Mouse (Mus musculus): ENCODE data around the gene Vmn1r211. TPM values are rescaled to one million over a fixed set of nuclear protein-coding genes. Genes with fewer than 3 reads are reported as not detected.
"Not testable (repeated sequence)": the region's sequence is repeated elsewhere in the genome, so short reads cannot be mapped to it uniquely, and the experiment has no call there.

The Vmn1r211 gene
- total RNA-seq (2021): not detected
- long read RNA-seq, experiment 1: 0 reads
- long read RNA-seq, experiment 2: 0 reads

DNA sequence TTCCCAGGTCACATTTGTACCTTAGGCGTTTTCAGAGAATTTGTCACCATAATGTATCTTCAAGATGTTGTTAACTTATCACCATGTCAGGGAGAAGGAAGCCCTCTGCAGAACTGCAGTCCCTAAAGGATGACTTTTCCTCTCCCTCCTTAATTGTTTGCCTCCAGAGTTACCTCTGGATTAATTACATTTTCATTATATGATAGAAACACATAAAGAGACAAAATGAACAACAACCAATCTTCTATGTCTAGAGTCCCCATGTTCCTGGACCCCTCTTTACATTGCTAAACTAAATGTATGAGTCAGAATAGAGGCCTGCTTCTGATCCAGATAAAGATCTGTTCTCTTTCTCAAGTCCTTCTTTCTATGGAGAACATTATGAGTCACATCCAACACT, at the start of gene Vmn1r211:
Gene Vmn1r211 (minus strand): TSS at position 101 of the 400 bp plus-strand sequence.
- TF ChIP-seq CTCF (conservative IDR thresholded peaks at IDR 0.05): no peak
- no peak for DNase-seq (ENCODE audit: low spot score in 2 of 2)
- H3K4me3 ChIP-seq: no peak within 1 kb of the TSS
- no peak within 1 kb of the TSS for H3K27ac ChIP-seq

DNA sequence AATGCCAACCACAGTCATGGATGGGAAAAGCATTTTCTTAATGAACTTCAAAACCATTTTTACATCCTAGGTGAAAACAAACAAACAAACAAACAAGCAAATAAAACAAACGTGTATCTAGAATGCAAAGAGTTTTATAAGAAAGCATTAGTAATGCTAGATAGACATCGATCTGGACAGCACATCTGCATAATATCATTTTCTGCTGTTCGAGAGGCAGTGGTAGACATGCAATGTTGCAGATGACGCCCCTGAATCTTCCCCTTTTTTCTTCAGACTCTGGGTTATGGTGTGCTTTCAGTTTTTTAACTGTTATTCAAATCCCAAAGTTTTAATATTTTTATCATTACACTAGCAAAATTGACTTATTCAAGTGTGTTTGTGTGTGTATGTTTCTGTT, 26.7 kb upstream of the Vmn1r211 start, which contains the start of gene Vmn1r212:
Gene Vmn1r212 (minus strand): TSS at position 101 of the 400 bp plus-strand sequence.
- no peak for TF ChIP-seq CTCF (conservative IDR thresholded peaks at IDR 0.05)
- H3K4me3 ChIP-seq: no peak within 1 kb of the TSS
- no peak within 1 kb of the TSS for H3K27ac ChIP-seq
- DNase-seq (ENCODE audit: low spot score in 2 of 2): no peak

DNA sequence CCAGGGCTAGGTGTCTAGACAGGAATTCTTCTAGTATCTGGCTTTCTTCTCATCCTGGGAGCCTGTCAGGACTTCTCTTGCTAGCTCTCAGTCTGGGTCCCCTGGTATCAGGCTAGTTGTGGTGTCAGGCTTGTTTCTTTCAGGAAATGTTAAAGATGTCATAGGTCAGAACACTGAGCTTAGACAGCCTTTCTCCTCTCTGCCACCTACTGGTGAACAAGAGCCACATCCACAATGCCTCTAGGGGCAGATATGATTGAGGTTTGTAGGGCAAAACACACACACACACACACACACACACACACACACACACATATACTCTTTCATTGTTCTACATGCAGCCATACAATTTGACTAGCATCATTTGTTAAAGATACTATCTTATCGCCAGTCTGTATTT, 21.9 kb upstream of the Vmn1r211 start:
- TF ChIP-seq CTCF (conservative IDR thresholded peaks at IDR 0.05): peak; percentile 24
- H3K4me3 ChIP-seq: no peak overlapping the region
- no peak for DNase-seq (ENCODE audit: low spot score in 2 of 2)
- no peak overlapping the region for H3K27ac ChIP-seq

DNA sequence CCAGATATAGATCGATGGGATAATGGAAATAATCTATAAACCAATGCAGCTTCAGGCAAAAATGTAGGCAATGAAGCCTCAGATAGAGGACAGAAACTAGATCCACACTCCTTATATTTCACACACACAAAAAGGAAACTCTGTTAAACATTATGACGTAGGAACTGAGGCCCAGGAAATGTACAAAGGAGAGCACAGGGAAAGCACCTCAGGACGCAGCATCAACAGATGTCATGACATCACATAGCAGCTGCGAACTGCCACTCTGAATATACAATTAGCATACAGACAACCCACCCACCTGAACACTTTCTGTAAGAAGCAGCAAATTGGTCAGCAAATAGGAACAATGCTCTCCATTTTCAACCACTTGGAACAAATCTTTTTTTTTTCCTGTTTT, 2.6 kb downstream of the Vmn1r211 start:
- no peak overlapping the region for H3K27ac ChIP-seq
- DNase-seq (ENCODE audit: low spot score in 2 of 2): no peak
- TF ChIP-seq CTCF (conservative IDR thresholded peaks at IDR 0.05): no peak
- H3K4me3 ChIP-seq: no peak overlapping the region

DNA sequence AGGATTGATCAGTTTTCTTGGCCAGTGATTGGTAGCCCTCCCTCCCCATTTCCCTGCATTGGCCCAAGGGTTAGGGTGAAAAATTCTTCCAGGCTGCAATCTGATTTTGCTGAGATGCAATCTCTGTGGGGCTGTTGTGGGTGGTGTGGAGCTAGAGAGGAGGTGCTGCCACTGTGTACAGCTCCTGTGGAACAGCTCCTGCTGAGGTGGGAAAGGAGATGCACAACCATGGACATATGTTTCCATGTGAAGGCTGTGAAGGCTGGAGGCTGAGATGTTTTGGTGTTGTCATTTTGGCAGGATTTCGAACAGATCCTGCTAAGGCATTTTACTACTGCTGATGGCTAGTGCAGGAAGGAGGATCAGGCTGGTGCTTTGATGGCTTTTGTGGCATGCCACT, 10.6 kb downstream of the Vmn1r211 start:
- DNase-seq (ENCODE audit: low spot score in 2 of 2): no peak
- Histone ChIP-seq H3K27ac (no peak overlapping the region), H3K4me3 (no peak overlapping the region)
- TF ChIP-seq CTCF (conservative IDR thresholded peaks at IDR 0.05): no peak

DNA sequence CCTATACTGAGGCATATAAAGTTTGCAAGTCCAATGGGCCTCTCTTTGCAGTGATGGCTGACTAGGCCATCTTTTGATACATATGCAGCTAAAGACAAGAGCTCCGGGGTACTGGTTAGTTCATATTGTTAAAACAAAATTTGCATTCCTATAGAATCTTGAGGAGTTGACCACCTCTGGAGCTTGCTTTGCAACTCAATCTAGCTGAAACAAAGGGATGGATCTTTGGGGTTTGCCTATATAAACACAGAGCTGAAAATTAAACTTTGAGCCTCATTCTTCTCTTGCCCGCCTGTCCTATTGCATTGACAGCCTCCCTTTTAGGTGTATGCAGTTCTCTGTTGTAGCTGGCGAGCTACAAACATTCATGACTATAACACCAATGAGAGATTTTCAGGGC, 13.1 kb downstream of the Vmn1r211 start:
- not testable (repeated sequence) for DNase-seq (ENCODE audit: low spot score in 2 of 2); H3K27ac ChIP-seq; H3K4me3 ChIP-seq

DNA sequence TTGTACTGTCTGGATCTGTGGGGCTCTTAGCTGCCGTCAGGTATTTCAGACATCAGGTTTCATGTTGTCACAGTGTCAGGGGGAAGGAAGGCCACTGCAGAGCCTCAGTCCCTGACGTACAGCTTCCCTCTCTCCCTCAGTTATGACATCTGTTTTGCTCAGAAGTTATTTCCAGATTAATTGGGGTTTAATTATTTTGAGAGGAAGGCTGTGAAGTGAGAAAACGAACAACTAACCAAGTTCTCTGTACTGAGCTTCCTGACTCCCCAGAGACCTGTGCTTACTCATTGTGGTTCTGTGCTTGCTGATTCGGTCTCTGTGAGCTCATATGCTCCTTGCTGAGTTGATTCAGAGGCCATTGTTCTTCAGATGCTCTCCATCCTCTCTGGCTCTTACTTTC, 26.1 kb downstream of the Vmn1r211 start, which contains the start of gene Vmn1r210:
Gene Vmn1r210 (minus strand): TSS at position 101 of the 400 bp plus-strand sequence.
- no peak for DNase-seq (ENCODE audit: low spot score in 2 of 2)
- Histone ChIP-seq H3K4me3 (no peak within 1 kb of the TSS), H3K27ac (no peak within 1 kb of the TSS)
- no peak for TF ChIP-seq CTCF (conservative IDR thresholded peaks at IDR 0.05)

DNA sequence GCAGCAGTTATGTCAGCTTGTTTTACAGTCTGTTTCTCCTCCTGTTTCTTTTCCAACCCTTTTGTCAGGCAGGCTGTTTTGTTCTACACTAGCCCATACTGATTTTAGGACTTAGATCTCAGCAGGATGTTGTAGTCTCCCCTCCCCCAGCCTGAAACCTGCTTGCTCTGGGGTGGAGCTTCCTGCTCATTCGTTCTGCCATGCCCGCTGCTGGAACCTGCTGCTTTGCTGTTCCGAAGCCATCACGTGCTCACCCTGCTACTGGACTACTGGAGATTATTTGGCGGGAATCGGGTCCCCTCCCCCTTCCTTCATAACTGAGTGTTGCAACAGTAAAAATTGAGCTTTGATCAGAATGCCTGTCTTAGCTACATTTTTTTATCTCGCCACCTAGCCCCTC, 28.0 kb downstream of the Vmn1r211 start:
- DNase-seq (ENCODE audit: low spot score in 2 of 2); H3K27ac ChIP-seq; H3K4me3 ChIP-seq: not testable (repeated sequence)

DNA sequence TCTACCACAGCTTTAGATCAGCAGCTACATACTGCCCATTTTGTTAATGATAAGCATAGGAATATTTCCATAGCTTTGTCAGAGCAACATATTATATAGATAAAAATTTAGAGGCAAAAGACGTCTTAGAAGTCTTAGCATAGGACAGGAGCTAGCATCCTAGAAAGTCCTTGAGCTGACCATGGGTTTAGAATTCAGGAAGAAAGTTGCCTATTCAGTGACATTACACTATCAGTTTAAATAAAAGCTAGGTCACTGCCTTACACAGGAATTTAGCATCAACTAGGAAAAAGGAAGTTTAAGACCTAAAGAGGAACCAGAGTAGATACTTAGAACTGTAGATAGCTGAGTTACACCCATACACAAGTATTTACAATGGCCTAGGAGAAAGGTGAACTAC, 35.8 kb downstream of the Vmn1r211 start:
- H3K27ac ChIP-seq; DNase-seq (ENCODE audit: low spot score in 2 of 2); H3K4me3 ChIP-seq: not testable (repeated sequence)

DNA sequence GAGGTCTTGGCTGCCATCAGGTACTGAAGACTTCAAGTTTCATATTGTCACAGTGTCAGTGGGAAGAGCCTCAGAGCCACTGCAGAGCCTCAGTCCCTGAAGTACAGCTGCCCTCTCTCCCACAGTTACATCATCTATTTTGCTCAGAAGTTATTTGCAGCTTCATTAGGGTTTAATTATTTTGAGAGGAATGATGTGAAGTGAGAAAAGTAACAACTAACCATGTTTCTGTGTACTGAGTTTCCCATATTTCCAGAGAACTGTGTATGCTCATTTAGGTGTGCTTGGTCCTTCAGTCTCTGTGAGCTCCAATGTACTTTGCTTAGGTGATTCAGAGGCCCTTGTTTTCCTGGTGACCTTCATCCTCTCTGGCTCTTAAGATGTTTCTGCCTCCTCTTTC, 47.8 kb downstream of the Vmn1r211 start, which contains the start of gene Vmn1r209:
Gene Vmn1r209 (minus strand): TSS at position 101 of the 400 bp plus-strand sequence.
- not testable (repeated sequence) for H3K27ac ChIP-seq; DNase-seq (ENCODE audit: low spot score in 2 of 2); H3K4me3 ChIP-seq

Other genes starting within 250 kb of the Vmn1r211 start
- not detected for gene Vmn1r206, start 233.3 kb downstream of the Vmn1r211 start, total RNA-seq (2021)
- gene Vmn1r207-ps, start 127.9 kb downstream of the Vmn1r211 start, total RNA-seq (2021): under 1 TPM in 1 of 2 experiments, not detected in 1; 0.07 TPM
- gene Vmn1r208, start 80.2 kb downstream of the Vmn1r211 start, total RNA-seq (2021): not detected
- gene Vmn1r209, start 47.9 kb downstream of the Vmn1r211 start, total RNA-seq (2021): not detected
- gene Vmn1r210, start 26.2 kb downstream of the Vmn1r211 start, total RNA-seq (2021): not detected
- not detected for gene Vmn1r212, start 26.6 kb upstream of the Vmn1r211 start, total RNA-seq (2021)
- gene Vmn1r213, start 150.1 kb upstream of the Vmn1r211 start, total RNA-seq (2021): not detected
- not detected for gene Vmn1r214, start 172.9 kb upstream of the Vmn1r211 start, total RNA-seq (2021)
- gene Vmn1r215, start 210.5 kb upstream of the Vmn1r211 start, total RNA-seq (2021): not detected